17 mouse cellular contexts compared by ENCODE assay signal in the genomic region with DNA sequence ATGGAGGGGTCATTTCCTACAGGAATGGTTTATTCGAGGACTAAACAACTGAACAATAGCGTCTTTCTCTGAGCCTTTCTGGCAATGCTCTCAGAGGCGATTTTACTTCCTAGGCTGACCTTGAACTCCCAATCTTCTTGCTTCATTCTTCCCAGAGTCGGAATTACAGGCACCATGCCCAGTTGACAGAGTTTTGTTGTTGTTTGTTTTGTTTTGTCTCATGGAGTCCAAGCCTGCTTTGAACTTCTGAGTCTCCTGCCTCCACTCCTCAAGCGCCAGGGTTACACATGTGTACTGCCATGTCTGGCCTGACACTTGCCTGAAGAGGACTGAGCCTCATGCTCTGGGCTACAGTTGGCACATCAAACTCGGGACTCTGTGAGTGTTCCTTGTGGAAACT.
"Had no signal": no experiment of that assay in that cellular context is flagged by ENCODE, and none has a peak within 500 bp of the region (broad histone marks: within the 10 kb centered on the region; RNA-seq: fewer than 3 reads in every experiment).

No protein-coding gene starts in this region.

- H3K9me3 ChIP-seq: midbrain, embryonic 12.5 days; neural tube, embryonic 13.5 days; neural tube, embryonic 15.5 days; stomach, embryonic 15.5 days had no signal

- H3K9ac ChIP-seq: liver, embryonic 14.5 days; lung, embryonic 14.5 days; midbrain, embryonic 12.5 days; neural tube, embryonic 13.5 days; neural tube, embryonic 15.5 days; stomach, embryonic 15.5 days had no signal

- H3K4me3 ChIP-seq: midbrain, embryonic 12.5 days; myocyte; neural tube, embryonic 13.5 days; neural tube, embryonic 15.5 days; stomach, embryonic 15.5 days had no signal

- H3K27ac ChIP-seq: liver, embryonic 14.5 days; midbrain, embryonic 12.5 days; neural tube, embryonic 13.5 days; neural tube, embryonic 15.5 days; stomach, embryonic 15.5 days; stomach, postnatal 0 days had no signal

- H3K4me2 ChIP-seq: lung, embryonic 14.5 days; midbrain, embryonic 12.5 days; neural tube, embryonic 13.5 days; neural tube, embryonic 15.5 days; stomach, embryonic 15.5 days had no signal

- H3K36me3 ChIP-seq: midbrain, embryonic 12.5 days; neural tube, embryonic 13.5 days; neural tube, embryonic 15.5 days; stomach, embryonic 15.5 days had no signal

- DNase-seq: lung, adult 18-20 months; lung, embryonic 14.5 days; lung, postnatal 10 days; lung, postnatal 4 days; midbrain, embryonic 14.5 days; right cerebral cortex, postnatal 14 days; thymus, adult 2 months; thymus, postnatal 25 days; thymus, postnatal 4 days had no signal

- ATAC-seq: midbrain, embryonic 16.5 days had no signal

- H3K27me3 ChIP-seq: stomach, embryonic 15.5 days had no signal
